ENCODE assay signal across 9 mouse cellular contexts in the genomic region with DNA sequence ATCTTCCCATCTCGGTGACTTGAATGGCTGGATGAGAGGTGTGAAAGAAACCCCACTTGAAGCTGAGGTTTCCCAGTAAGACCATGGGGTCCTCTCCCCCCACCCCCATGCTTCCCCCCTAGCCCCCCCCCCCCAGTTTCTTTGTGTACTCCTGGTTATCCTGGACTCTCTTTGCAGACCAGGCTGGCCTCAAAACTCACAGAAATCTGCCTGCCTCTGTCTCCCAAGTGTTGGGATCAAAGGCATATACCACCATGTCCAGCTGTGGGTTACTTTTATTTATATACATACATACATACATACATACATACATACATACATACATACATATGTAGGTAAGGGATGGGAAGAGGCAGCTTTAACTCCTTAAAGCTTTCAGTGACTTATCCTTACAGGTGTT. TPM values are rescaled to one million over a fixed set of nuclear protein-coding genes. Genes with fewer than 3 reads are reported as not detected.
DNase-seq lines count a peak whose midpoint lies in the region; ATAC-seq and TF ChIP-seq lines count a peak whose summit lies in the region.
"Had no signal": no experiment of that assay in that cellular context is flagged by ENCODE, and none has a peak within 500 bp of the region (broad histone marks: within the 10 kb centered on the region; RNA-seq: fewer than 3 reads in every experiment).

No protein-coding gene starts in this region.

- peaks cover 11 to 55% of the 10 kb centered on the region in 2 experiments; a peak in 3 of 4 replicates for H3K4me1 ChIP-seq in CH12.LX (ENCODE audit: control insufficient read depth in 1 of 2, insufficient read depth in 2 of 2)
- H3K4me1 ChIP-seq in forebrain, postnatal 0 days (ENCODE audit: insufficient read depth), result peaks cover 26% of the 10 kb centered on the region
- peaks cover 79% of the 10 kb centered on the region for H3K4me1 ChIP-seq in liver, embryonic 15.5 days (replicated peaks)

- no peak overlapping the region for H3K27ac ChIP-seq in CH12.LX (ENCODE audit: insufficient read depth, low read depth)
- H3K27ac ChIP-seq in forebrain, postnatal 0 days (ENCODE audit: low read depth, low read length), result no peak overlapping the region
- H3K27ac ChIP-seq in liver, embryonic 15.5 days (replicated peaks), result peak overlapping the region; percentile 97

- in situ Hi-C loops in CH12.LX (cut with MboI; ENCODE audit: low pct_ligation_motif_present, low pct_unique_long_range_greater_than_20kb, low sequenced_read_pairs), result no loop called here

- 44% methylated on average over 1 of the region's 1 CpGs for WGBS in forebrain, postnatal 0 days
- WGBS in liver, embryonic 15.5 days (ENCODE audit: insufficient replicate concordance), result 63% methylated on average over 1 of the region's 1 CpGs

- no peak for ATAC-seq in forebrain, postnatal 0 days
- no peak for ATAC-seq in liver, embryonic 15.5 days (ENCODE audit: insufficient read depth)

- H3K9me3 ChIP-seq in CH12.LX (replicated peaks; ENCODE audit: low read length), result no peaks in the 10 kb centered on the region
- no peaks in the 10 kb centered on the region for H3K9me3 ChIP-seq in forebrain, postnatal 0 days (ENCODE audit: low read length)
- no peaks in the 10 kb centered on the region for H3K9me3 ChIP-seq in liver, embryonic 15.5 days (replicated peaks)

- peak overlapping the region; percentile 72 for H3K9ac ChIP-seq in CH12.LX (ENCODE audit: insufficient read depth, low read depth)
- peak overlapping the region; percentile 100; the same call in 1 of the 2 replicates for H3K9ac ChIP-seq in forebrain, postnatal 0 days
- H3K9ac ChIP-seq in liver, embryonic 15.5 days, result peak overlapping the region; percentile 87; the same call in 1 of the 2 replicates

- peaks cover 25 to 32% of the 10 kb centered on the region in 2 experiments for H3K36me3 ChIP-seq in CH12.LX (replicated peaks in 1 of 2; ENCODE audit: control insufficient read depth in 1 of 2, insufficient read depth in 1 of 2, low read length in 1 of 2)
- peaks cover 27% of the 10 kb centered on the region for H3K36me3 ChIP-seq in forebrain, postnatal 0 days (ENCODE audit: insufficient read depth)
- H3K36me3 ChIP-seq in liver, embryonic 15.5 days (replicated peaks), result peaks cover 30% of the 10 kb centered on the region

- DNase-seq in cerebellum, adult 9-10 months, result peak; percentile 63
- DNase-seq in cerebellum, postnatal 4 days (ENCODE audit: low spot score in 2 of 2), result no peak
- DNase-seq in CH12.LX (ENCODE audit: extremely low read depth), result no peak
- no peak for DNase-seq in forebrain, postnatal 0 days
- DNase-seq in spleen, postnatal 10 days (ENCODE audit: low spot score in 2 of 2), result no peak
- DNase-seq in thymus, postnatal 4 days, result no peak
- no peak for DNase-seq in layer of hippocampus, postnatal 14 days (ENCODE audit: low spot score in 2 of 2)
- DNase-seq: thymus, postnatal 25 days had no signal

- no peak for TF ChIP-seq RAD21 in CH12.LX (IDR thresholded peaks at IDR 0.05; ENCODE audit: low read depth, low read length)

- H3K79me2 ChIP-seq in CH12.LX (replicated peaks; ENCODE audit: control insufficient read depth, extremely low read depth, insufficient read depth, poor library complexity, severe bottlenecking), result peaks cover 16% of the 10 kb centered on the region

- peak overlapping the region in 2 of 3 experiments; percentile 63 to 67 for H3K4me3 ChIP-seq in CH12.LX (replicated peaks in 1 of 3; ENCODE audit: low read depth in 2 of 3, low read length in 2 of 3, poor library complexity in 1 of 3)
- H3K4me3 ChIP-seq in forebrain, postnatal 0 days (ENCODE audit: low read depth, low read length), result peak overlapping the region; percentile 99; the same call in 1 of the 2 replicates
- H3K4me3 ChIP-seq in liver, embryonic 15.5 days (replicated peaks), result peak overlapping the region; percentile 87

- TF ChIP-seq EP300 in CH12.LX (IDR thresholded peaks at IDR 0.05; ENCODE audit: low read length), result no peak

- no peak for TF ChIP-seq CTCF in CH12.LX (conservative IDR thresholded peaks at IDR 0.05 in 1 of 2, IDR thresholded peaks at IDR 0.05 in 1 of 2; ENCODE audit: low read depth in 2 of 2, low read length in 2 of 2)
- TF ChIP-seq CTCF in forebrain, postnatal 0 days (IDR thresholded peaks at IDR 0.05; ENCODE audit: low read depth), result no peak

- TF ChIP-seq POLR2A in CH12.LX (IDR thresholded peaks at IDR 0.05; ENCODE audit: low read depth, low read length), result no peak

- no peaks in the 10 kb centered on the region for H3K27me3 ChIP-seq in CH12.LX (replicated peaks)
- no peaks in the 10 kb centered on the region for H3K27me3 ChIP-seq in forebrain, postnatal 0 days (ENCODE audit: insufficient read depth, low read length)
- 0 out of 2 replicates have a peak, but pooled peaks cover 3% of the 10 kb centered on the region for H3K27me3 ChIP-seq in liver, embryonic 15.5 days

- H3K4me2 ChIP-seq in CH12.LX (ENCODE audit: insufficient read depth, low read depth, poor library complexity, severe bottlenecking), result peak overlapping the region; percentile 80
- H3K4me2 ChIP-seq in forebrain, postnatal 0 days (ENCODE audit: low read depth), result peak overlapping the region; percentile 57
- peak overlapping the region; percentile 86 for H3K4me2 ChIP-seq in liver, embryonic 15.5 days

- dilution Hi-C loops in CH12.LX (cut with MboI; ENCODE audit: extremely low pct_ligation_motif_present, extremely low pct_unique_long_range_greater_than_20kb, low sequenced_read_pairs), result no loop called here

TF ChIP-seq in CH12.LX, 34 proteins besides CTCF, POLR2A, EP300 and RAD21:
- TF ChIP-seq USF2 (conservative IDR thresholded peaks at IDR 0.05; ENCODE audit: low read depth, low read length) (no peak), TCF12 (IDR thresholded peaks at IDR 0.05; ENCODE audit: low read depth, low read length) (no peak), MYC (IDR thresholded peaks at IDR 0.05; ENCODE audit: low read depth, low read length) (no peak), ZNF384 (IDR thresholded peaks at IDR 0.05; ENCODE audit: low read depth, low read length) (no peak), MXI1 (IDR thresholded peaks at IDR 0.05; ENCODE audit: low read depth, low read length) (no peak), CHD2 (IDR thresholded peaks at IDR 0.05; ENCODE audit: low read length) (no peak)

RNA-seq across cellular contexts. Expression of a gene that starts 3.3 kb away (rescaled TPM):
- total RNA-seq in CH12.LX (2012; rRNA removed) (28.3 and 34.4 TPM in 2 replicates), CH12.LX (2014; rRNA removed) (27.0 and 31.9 TPM in 2 replicates)
- polyA plus RNA-seq in CH12.LX (2012; ENCODE audit: insufficient read length, low read depth), result 40.2 and 45.9 TPM in 2 replicates
- 345 and 424 TPM in 2 replicates for total RNA-seq in forebrain, postnatal 0 days (2014; rRNA removed)
- 834 and 838 TPM in 2 replicates for polyA plus RNA-seq in forebrain, postnatal 0 days (2015; fragmentation: Nextera tagmentation; extraction: Ambion mirVana)
- 13.1 and 17.0 TPM in 2 replicates for polyA plus RNA-seq in liver, embryonic 15.5 days (2015; fragmentation: Nextera tagmentation; extraction: Ambion mirVana)
- 100 to 1,000 TPM in 1 of 2 experiments, 10 to 100 TPM in 1; 93.5 to 126 TPM for total RNA-seq in layer of hippocampus, postnatal 14 days (2021)

RNA-seq across cellular contexts. Expression of a gene that starts 3.7 kb away (rescaled TPM):
- total RNA-seq in CH12.LX (2012; rRNA removed) (30.5 and 37.7 TPM in 2 replicates), CH12.LX (2014; rRNA removed) (34.3 and 40.2 TPM in 2 replicates)
- 19.3 and 21.9 TPM in 2 replicates for polyA plus RNA-seq in CH12.LX (2012; ENCODE audit: insufficient read length, low read depth)
- total RNA-seq in forebrain, postnatal 0 days (2014; rRNA removed), result 4.2 and 5.0 TPM in 2 replicates
- polyA plus RNA-seq in forebrain, postnatal 0 days (2015; fragmentation: Nextera tagmentation; extraction: Ambion mirVana), result 5.0 and 6.0 TPM in 2 replicates
- 8.9 and 10.1 TPM in 2 replicates for polyA plus RNA-seq in liver, embryonic 15.5 days (2015; fragmentation: Nextera tagmentation; extraction: Ambion mirVana)
- total RNA-seq in layer of hippocampus, postnatal 14 days (2021), result 1 to 10 TPM; 5.1 to 5.2 TPM

RNA-seq across cellular contexts. Expression of a gene that starts 10.2 kb away (rescaled TPM):
- total RNA-seq in CH12.LX (2012; rRNA removed) (0.63 and 1.5 TPM in 2 replicates), CH12.LX (2014; rRNA removed) (0.23 and 0.34 TPM in 2 replicates)
- polyA plus RNA-seq in CH12.LX (2012; ENCODE audit: insufficient read length, low read depth), result 0.45 and 0.86 TPM in 2 replicates
- total RNA-seq in forebrain, postnatal 0 days (2014; rRNA removed), result 29.0 and 30.9 TPM in 2 replicates
- 30.6 and 31.3 TPM in 2 replicates for polyA plus RNA-seq in forebrain, postnatal 0 days (2015; fragmentation: Nextera tagmentation; extraction: Ambion mirVana)
- 0.56 and 0.61 TPM in 2 replicates for polyA plus RNA-seq in liver, embryonic 15.5 days (2015; fragmentation: Nextera tagmentation; extraction: Ambion mirVana)
- 10 to 100 TPM; 14.8 TPM for total RNA-seq in layer of hippocampus, postnatal 14 days (2021)

RNA-seq across cellular contexts. Expression of a gene that starts 21.0 kb away (rescaled TPM):
- total RNA-seq in CH12.LX (2012; rRNA removed), result 11.6 and 16.2 TPM in 2 replicates
- 3.9 and 4.7 TPM in 2 replicates for total RNA-seq in CH12.LX (2014; rRNA removed)
- polyA plus RNA-seq in CH12.LX (2012; ENCODE audit: insufficient read length, low read depth), result 25.2 and 33.2 TPM in 2 replicates
- total RNA-seq in forebrain, postnatal 0 days (2014; rRNA removed), result 91.5 and 120 TPM in 2 replicates
- polyA plus RNA-seq in forebrain, postnatal 0 days (2015; fragmentation: Nextera tagmentation; extraction: Ambion mirVana), result 19.3 and 21.3 TPM in 2 replicates
- polyA plus RNA-seq in liver, embryonic 15.5 days (2015; fragmentation: Nextera tagmentation; extraction: Ambion mirVana), result 2.9 and 3.1 TPM in 2 replicates
- 10 to 100 TPM; 90.9 to 100.0 TPM for total RNA-seq in layer of hippocampus, postnatal 14 days (2021)

RNA-seq across cellular contexts. Expression of a gene that starts 28.4 kb away (rescaled TPM):
- 2.3 and 2.6 TPM in 2 replicates for total RNA-seq in CH12.LX (2012; rRNA removed)
- total RNA-seq in CH12.LX (2014; rRNA removed), result 0.09 and 0.19 TPM in 2 replicates
- polyA plus RNA-seq in CH12.LX (2012; ENCODE audit: insufficient read length, low read depth), result 1.7 and 2.4 TPM in 2 replicates
- 114 and 151 TPM in 2 replicates for total RNA-seq in forebrain, postnatal 0 days (2014; rRNA removed)
- 57.5 and 68.2 TPM in 2 replicates for polyA plus RNA-seq in forebrain, postnatal 0 days (2015; fragmentation: Nextera tagmentation; extraction: Ambion mirVana)
- 0.35 and 0.51 TPM in 2 replicates for polyA plus RNA-seq in liver, embryonic 15.5 days (2015; fragmentation: Nextera tagmentation; extraction: Ambion mirVana)
- 100 to 1,000 TPM; 401 to 436 TPM for total RNA-seq in layer of hippocampus, postnatal 14 days (2021)

Comparison
In these comparisons a context has a peak if more than half of its experiments do, and no peak if none do; other contexts are left out.
1. RNA of a gene that starts 10.2 kb away (total RNA-seq): 29.0 to 30.9 TPM in forebrain, postnatal 0 days and 14.8 TPM in layer of hippocampus, postnatal 14 days; 0.23 to 1.5 TPM in CH12.LX; every median in the first group is over 4 times any median in the second.
2. Peak in every context shown above with its lines, with median percentiles within 50 percentile points of each other: H3K4me2 ChIP-seq, H3K4me3 ChIP-seq and H3K9ac ChIP-seq.